Mouse (Mus musculus) forebrain, embryonic 15.5 days (tissue): ENCODE measurements around the gene Llgl1. TPM values are rescaled to one million over a fixed set of nuclear protein-coding genes. Genes with fewer than 3 reads are reported as not detected.

ENCODE experiments used
- ATAC-seq: fragments of 200-750 bp; cut with Nextera tagmentation; replicated peaks from 2 replicates; pipeline ENCODE4 v1.8.0; 2017; ENCODE audit warnings: mild to moderate bottlenecking, moderate TSS enrichment, moderate library complexity
- H3K27ac ChIP-seq: fragments of 300-500 bp; sonication (generic); replicated peaks from 2 replicates; pipeline ENCODE4 v1.5.1; 2015; ENCODE audit warnings: mild to moderate bottlenecking, inconsistent platforms
- H3K27me3 ChIP-seq: fragments of 300-500 bp; sonication (generic); 2 replicates; pipeline ENCODE4 v1.6.1; 2015; ENCODE audit warnings: inconsistent platforms
- H3K36me3 ChIP-seq: fragments of 300-500 bp; sonication (generic); 2 replicates; pipeline ENCODE4 v1.6.1; 2015; ENCODE audit warnings: mild to moderate bottlenecking, inconsistent platforms
- H3K4me1 ChIP-seq: fragments of 300-500 bp; sonication (generic); 2 replicates; pipeline ENCODE4 v1.6.1; 2015; ENCODE audit warnings: inconsistent platforms
- H3K4me2 ChIP-seq: fragments of 300-500 bp; sonication (generic); replicated peaks from 2 replicates; pipeline ENCODE4 v1.6.1; 2015; ENCODE audit warnings: mild to moderate bottlenecking, inconsistent platforms
- H3K4me3 ChIP-seq: fragments of 300-500 bp; sonication (generic); 2 replicates; pipeline ENCODE4 v1.5.1; 2015; ENCODE audit warnings: mild to moderate bottlenecking, inconsistent platforms
- H3K9ac ChIP-seq: fragments of 300-500 bp; sonication (generic); replicated peaks from 2 replicates; pipeline ENCODE4 v1.6.1; 2015; ENCODE audit warnings: mild to moderate bottlenecking, inconsistent platforms
- H3K9me3 ChIP-seq: fragments of 300-500 bp; sonication (generic); 2 replicates; pipeline ENCODE4 v1.6.1; 2016; ENCODE audit warnings: inconsistent platforms
- WGBS: fragments of 180-500 bp; shearing (Covaris S2); methylation state at CpG from one replicate; pipeline ENCODE4 v1.1.7; 2015; ENCODE audit warnings: mixed read lengths; 5-methylcytosine and 5-hydroxymethylcytosine counted together
- microRNA-seq: library from miRNA; unstranded; fragments of <30 nt; microRNA quantifications from one replicate; pipeline ENCODE4, GENCODE M21; 2016
- polyA plus RNA-seq: library from polyadenylated mRNA; unstranded; fragments of >200 nt; fragmentation: Nextera tagmentation; extraction: Ambion mirVana; gene quantifications from 2 replicates; pipeline ENCODE4 v1.2.1, GENCODE M21; 2015

Gene Llgl1
- polyA plus RNA-seq, 1 experiment from 2014 or later = 81.5 TPM

DNA sequence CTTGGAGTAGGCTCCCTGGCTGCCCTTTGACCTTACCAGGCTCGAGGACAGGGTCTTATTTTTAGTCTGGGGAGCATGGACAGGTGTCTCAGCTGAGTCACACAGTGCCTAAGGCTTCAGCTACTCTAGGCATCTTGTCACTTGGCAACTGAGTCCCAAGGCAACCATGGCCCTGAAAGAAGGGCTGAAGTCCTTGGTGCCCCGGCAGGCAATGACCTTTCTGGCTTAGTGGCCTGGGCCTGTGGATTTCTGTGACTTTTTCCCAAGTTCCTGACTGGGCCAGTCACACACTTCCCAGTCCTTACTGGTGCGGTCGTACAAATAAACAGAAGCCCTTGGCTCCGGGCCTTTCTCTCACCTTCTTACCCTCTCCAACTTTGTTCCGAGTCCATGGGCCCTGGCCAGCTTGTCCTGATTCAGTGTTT lies 29.7 kb downstream of the Llgl1 start:
- peak overlapping the region; percentile 70; the same call in 1 of the 2 replicates for H3K4me2 ChIP-seq
- no peaks in the 10 kb centered on the region for H3K9me3 ChIP-seq
- H3K4me3 ChIP-seq = peak overlapping the region; percentile 97; the same call in 1 of the 2 replicates
- ATAC-seq = no peak
- 75% methylated on average over 6 of the region's 6 CpGs for WGBS
- peaks cover 24% of the 10 kb centered on the region for H3K36me3 ChIP-seq
- 0 out of 2 replicates have a peak overlapping the region, but pooled peaks have one; percentile 94 for H3K27ac ChIP-seq
- peaks cover 32% of the 10 kb centered on the region for H3K4me1 ChIP-seq
- no peaks in the 10 kb centered on the region for H3K27me3 ChIP-seq
- H3K9ac ChIP-seq = no peak overlapping the region

DNA sequence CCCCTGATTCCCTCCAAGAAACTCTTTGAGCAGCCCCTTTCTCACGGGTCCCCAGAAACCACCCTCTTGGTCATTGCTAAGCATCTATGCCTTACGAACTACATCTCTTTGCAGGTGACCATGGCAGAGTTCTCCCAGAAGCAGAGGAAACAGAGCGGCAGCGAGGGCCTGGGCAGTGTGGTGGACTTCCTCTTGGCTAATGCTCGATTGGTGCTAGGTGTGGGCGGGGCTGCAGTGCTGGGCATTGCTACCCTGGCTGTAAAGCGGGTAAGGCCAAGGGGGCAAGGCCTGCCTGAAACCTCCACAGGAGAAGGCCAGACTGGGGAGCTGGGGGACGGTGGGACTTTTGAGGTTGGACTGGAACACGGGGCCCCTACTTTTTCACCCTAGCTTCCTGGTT lies 30.6 kb downstream of the Llgl1 start:
- H3K4me3 ChIP-seq = no peak overlapping the region
- H3K9ac ChIP-seq = no peak overlapping the region
- H3K27ac ChIP-seq = no peak overlapping the region
- WGBS = 88% methylated on average over 9 of the region's 9 CpGs
- H3K27me3 ChIP-seq = no peaks in the 10 kb centered on the region
- no peak overlapping the region for H3K4me2 ChIP-seq
- peaks cover 21% of the 10 kb centered on the region for H3K36me3 ChIP-seq
- no peaks in the 10 kb centered on the region for H3K9me3 ChIP-seq
- H3K4me1 ChIP-seq = peaks cover 32% of the 10 kb centered on the region
- no peak for ATAC-seq

DNA sequence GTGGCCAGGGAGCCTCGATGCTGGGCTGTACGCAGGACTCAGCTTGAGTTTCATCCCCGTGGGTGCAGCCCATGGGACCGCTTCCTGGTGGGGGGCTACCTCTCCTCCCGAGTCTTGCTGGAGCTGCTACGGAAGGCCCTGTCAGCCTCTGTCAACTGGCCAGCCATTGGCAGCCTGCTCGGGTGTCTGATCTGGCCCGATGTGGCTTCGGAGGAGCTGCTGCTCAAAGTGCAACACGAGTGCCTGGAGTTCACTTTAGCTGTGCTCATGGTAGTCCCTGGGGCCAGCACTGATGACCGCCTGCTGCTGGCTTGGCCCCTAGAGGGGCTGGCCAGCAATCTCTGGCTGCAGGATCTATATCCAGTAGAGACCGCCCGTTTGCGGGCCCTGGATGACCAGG lies 31.7 kb downstream of the Llgl1 start:
- Histone ChIP-seq H3K36me3 (peaks cover 21% of the 10 kb centered on the region), H3K9ac (no peak overlapping the region), H3K9me3 (no peaks in the 10 kb centered on the region), H3K4me1 (peaks cover 24% of the 10 kb centered on the region), H3K27me3 (no peaks in the 10 kb centered on the region), H3K27ac (no peak overlapping the region), H3K4me2 (no peak overlapping the region), H3K4me3 (no peak overlapping the region)
- no peak for ATAC-seq
- WGBS = 98% methylated on average over 14 of the region's 14 CpGs

DNA sequence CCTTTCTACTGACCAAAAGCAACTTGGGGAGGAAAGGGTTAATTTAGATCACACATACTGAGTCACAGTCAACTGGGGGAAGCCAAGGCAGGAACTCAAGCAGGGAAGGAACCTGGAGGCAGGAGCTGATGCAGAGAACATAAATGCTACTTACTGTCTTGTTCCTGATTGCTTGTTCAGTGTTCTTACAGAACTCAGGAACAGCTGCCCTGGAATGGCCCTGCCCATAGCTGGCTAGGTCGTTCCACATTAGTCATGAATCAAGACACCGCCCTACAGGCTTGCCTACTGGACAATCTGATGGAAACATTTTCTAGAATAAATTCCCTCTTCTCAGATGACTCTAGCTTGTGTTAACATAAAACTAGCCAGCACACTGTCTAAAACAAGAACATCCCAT lies 34.7 kb downstream of the Llgl1 start:
- Histone ChIP-seq H3K4me2 (no peak overlapping the region), H3K9ac (no peak overlapping the region), H3K4me1 (peaks cover 4% of the 10 kb centered on the region), H3K4me3 (no peak overlapping the region), H3K27ac (no peak overlapping the region), H3K9me3 (no peaks in the 10 kb centered on the region), H3K27me3 (no peaks in the 10 kb centered on the region), H3K36me3 (peaks cover 21% of the 10 kb centered on the region)
- ATAC-seq = no peak
- WGBS = 82% methylated on average over 2 of the region's 2 CpGs

DNA sequence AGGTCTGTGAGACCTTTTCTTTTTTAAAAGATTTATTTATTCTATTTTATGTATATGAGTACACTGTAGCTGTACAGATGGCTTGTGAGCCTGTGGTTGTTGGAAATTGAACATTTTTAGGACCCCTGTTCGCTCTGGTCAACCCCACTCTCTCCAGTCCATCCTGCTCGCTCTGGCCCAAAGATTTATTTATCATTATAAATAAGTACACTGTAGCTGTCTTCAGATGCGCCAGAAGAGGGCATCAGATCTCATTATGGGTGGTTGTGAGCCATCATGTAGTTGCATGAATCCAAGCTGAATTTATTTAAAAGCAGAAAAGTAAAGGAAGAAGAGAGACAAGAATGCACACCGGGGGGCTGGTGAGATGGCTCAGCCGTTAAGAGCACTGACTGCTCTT lies 35.7 kb downstream of the Llgl1 start:
- peaks cover 22% of the 10 kb centered on the region for H3K36me3 ChIP-seq
- 74% methylated on average over 5 of the region's 5 CpGs for WGBS

DNA sequence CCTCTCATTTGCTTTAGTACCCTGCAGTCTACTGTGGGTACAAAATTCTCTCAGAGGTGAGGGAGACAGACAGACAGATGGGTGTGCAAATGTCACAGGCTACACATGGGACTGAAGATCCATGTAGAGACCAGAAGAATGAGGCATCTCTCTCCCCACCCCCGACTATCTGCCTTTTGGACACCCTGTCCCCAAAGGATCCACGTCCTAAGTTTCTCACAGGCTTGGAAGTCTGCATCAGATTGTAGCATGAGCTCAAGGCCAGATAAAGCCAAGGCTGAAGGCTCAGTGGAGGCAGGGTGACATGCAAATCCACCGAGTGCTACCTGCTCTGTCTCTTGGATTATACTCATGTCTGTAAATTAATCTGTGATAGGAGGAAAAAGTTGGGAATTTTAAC lies 37.0 kb downstream of the Llgl1 start:
- peaks cover 26% of the 10 kb centered on the region for H3K36me3 ChIP-seq
- 81% methylated on average over 3 of the region's 3 CpGs for WGBS

More for the DNA sequence above, 35.7 kb downstream of the Llgl1 start:
- H3K4me1 ChIP-seq = no peaks in the 10 kb centered on the region
- no peaks in the 10 kb centered on the region for H3K9me3 ChIP-seq
- no peak for ATAC-seq
- H3K4me3 ChIP-seq = no peak overlapping the region
- H3K27me3 ChIP-seq = no peaks in the 10 kb centered on the region
- no peak overlapping the region for H3K27ac ChIP-seq
- no peak overlapping the region for H3K9ac ChIP-seq
- no peak overlapping the region for H3K4me2 ChIP-seq

DNA sequence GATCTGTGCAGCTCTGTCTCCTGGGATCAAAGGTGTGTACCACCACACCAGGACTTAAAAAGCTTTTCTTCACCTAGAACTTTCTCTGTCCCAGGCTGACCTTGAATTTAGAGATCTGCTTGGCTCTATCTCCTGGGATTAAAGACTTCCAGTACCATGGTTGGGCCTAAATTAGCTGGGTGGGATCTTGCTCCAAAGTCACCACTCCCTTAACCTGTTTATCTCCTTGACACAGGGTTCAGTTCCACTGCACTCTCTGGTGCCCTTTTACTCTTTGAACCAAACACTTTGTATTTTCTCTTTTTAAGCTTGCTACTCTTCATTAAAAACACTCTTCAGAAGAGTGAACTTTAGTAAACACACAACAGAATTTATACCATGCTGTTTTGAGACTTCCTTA lies 37.9 kb downstream of the Llgl1 start:
- Histone ChIP-seq H3K4me2 (no peak overlapping the region), H3K4me1 (no peaks in the 10 kb centered on the region), H3K4me3 (no peak overlapping the region), H3K9me3 (no peaks in the 10 kb centered on the region), H3K9ac (no peak overlapping the region), H3K36me3 (peaks cover 27% of the 10 kb centered on the region), H3K27ac (no peak overlapping the region), H3K27me3 (no peaks in the 10 kb centered on the region)
- ATAC-seq = no peak

More for the DNA sequence above, 37.0 kb downstream of the Llgl1 start:
- H3K9me3 ChIP-seq = no peaks in the 10 kb centered on the region
- no peaks in the 10 kb centered on the region for H3K27me3 ChIP-seq
- no peak for ATAC-seq
- no peak overlapping the region for H3K27ac ChIP-seq
- no peak overlapping the region for H3K4me3 ChIP-seq
- H3K9ac ChIP-seq = no peak overlapping the region
- H3K4me2 ChIP-seq = no peak overlapping the region
- no peaks in the 10 kb centered on the region for H3K4me1 ChIP-seq

DNA sequence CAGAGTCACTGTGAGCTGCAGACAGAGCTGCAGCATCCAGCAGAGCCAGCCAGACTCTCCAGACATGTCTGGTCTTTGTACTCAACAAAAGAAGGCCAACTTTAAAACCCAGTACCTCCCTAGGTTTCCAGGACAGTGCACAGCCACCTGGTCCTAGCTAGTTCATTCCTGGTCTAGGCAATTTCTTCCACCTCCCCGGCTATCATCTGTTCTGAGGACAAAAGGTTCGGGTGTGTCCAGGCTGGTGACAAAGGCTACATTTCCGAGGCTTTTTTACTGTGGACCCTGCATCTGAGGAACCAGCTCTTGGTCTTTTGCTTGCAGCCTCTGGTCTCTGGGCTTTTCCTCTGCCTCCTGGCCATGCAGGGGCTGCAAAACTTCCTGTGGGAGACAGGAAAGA lies 40.8 kb downstream of the Llgl1 start:
- H3K4me1 ChIP-seq = no peaks in the 10 kb centered on the region
- no peak overlapping the region for H3K27ac ChIP-seq
- WGBS = 76% methylated on average over 3 of the region's 3 CpGs
- H3K9me3 ChIP-seq = no peaks in the 10 kb centered on the region
- peaks cover 47% of the 10 kb centered on the region for H3K36me3 ChIP-seq
- H3K27me3 ChIP-seq = no peaks in the 10 kb centered on the region
- ATAC-seq = no peak
- no peak overlapping the region for H3K9ac ChIP-seq
- H3K4me3 ChIP-seq = no peak overlapping the region
- no peak overlapping the region for H3K4me2 ChIP-seq

DNA sequence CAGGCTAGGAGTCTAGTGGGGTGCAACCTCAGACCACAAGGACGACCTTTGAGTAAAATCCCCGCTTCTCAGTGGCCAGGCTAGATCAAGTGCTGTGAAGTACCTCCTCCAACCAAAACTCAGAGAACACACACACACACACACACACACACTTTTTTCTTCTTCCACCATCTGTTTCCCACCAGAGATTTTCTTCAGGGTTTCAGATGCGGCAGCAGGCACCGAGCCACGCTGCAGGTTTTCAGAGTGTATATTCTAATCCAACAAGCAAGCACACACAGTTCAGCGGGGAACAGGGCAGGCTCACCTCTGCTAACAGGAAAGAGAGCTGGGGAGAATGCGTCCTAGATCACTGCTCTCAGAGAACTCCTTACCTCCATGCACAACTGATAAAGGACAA lies 56.0 kb downstream of the Llgl1 start:
- Histone ChIP-seq H3K27me3 (no peaks in the 10 kb centered on the region), H3K9me3 (no peaks in the 10 kb centered on the region), H3K4me3 (no peak overlapping the region), H3K9ac (no peak overlapping the region), H3K36me3 (peaks cover 71% of the 10 kb centered on the region), H3K4me2 (no peak overlapping the region), H3K4me1 (no peaks in the 10 kb centered on the region), H3K27ac (no peak overlapping the region)
- ATAC-seq = no peak
- 96% methylated on average over 7 of the region's 7 CpGs for WGBS

DNA sequence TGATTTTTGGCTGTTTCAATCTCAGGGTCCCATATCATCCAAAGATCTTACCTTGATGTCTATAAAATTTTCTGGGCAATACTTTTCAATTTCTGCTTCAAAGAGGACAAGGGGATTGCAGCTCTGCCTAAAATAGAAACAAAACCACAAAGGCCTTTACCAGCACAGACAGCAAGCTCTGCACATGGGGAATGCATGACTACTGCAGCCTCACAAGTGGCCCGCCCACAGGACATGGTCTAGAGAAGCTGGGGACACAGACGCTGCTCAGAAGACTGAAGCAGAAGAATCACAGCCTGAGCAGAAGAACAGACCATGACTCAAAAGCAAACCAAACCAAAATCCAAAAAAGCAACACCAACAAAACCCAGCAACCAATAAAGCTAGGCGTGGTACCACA lies 62.2 kb downstream of the Llgl1 start:
- H3K36me3 ChIP-seq = peaks cover 43% of the 10 kb centered on the region
- H3K9ac ChIP-seq = no peak overlapping the region
- H3K4me1 ChIP-seq = no peaks in the 10 kb centered on the region
- no peaks in the 10 kb centered on the region for H3K27me3 ChIP-seq
- H3K4me2 ChIP-seq = no peak overlapping the region
- no peaks in the 10 kb centered on the region for H3K9me3 ChIP-seq
- H3K4me3 ChIP-seq = no peak overlapping the region
- WGBS = 88% methylated on average over 3 of the region's 3 CpGs
- no peak overlapping the region for H3K27ac ChIP-seq
- ATAC-seq = no peak

Small RNA genes within 50 kb of the gene (microRNA-seq; reads per million reads assigned to microRNA genes)
- not detected for gene Mir5100

Other genes with a start within 250 kb of the Llgl1 start
- 100 and 106 TPM in 2 replicates for gene Drg2, start 245.1 kb upstream of the Llgl1 start, polyA plus RNA-seq
- 0.05 TPM in 1 of 2 replicates, not detected in the other for gene Myo15, start 230.4 kb upstream of the Llgl1 start, polyA plus RNA-seq
- 27.5 and 27.9 TPM in 2 replicates for gene Alkbh5, start 163.3 kb upstream of the Llgl1 start, polyA plus RNA-seq
- 72.5 and 73.0 TPM in 2 replicates for gene Flii, start 27.5 kb downstream of the Llgl1 start, polyA plus RNA-seq
- 21.8 and 25.2 TPM in 2 replicates for gene Mief2, start 28.7 kb downstream of the Llgl1 start, polyA plus RNA-seq
- gene Top3a, start 77.6 kb downstream of the Llgl1 start, polyA plus RNA-seq = 10.0 and 11.5 TPM in 2 replicates
- 6.5 and 6.7 TPM in 2 replicates for gene Smcr8, start 77.8 kb downstream of the Llgl1 start, polyA plus RNA-seq
- gene Shmt1, start 112.0 kb downstream of the Llgl1 start, polyA plus RNA-seq = 19.2 and 19.8 TPM in 2 replicates
- gene Dhrs7b, start 130.9 kb downstream of the Llgl1 start, polyA plus RNA-seq = 31.0 and 32.3 TPM in 2 replicates
- gene Tmem11, start 179.5 kb downstream of the Llgl1 start, polyA plus RNA-seq = 54.6 and 60.8 TPM in 2 replicates
- 34.5 and 38.0 TPM in 2 replicates for gene Natd1, start 215.0 kb downstream of the Llgl1 start, polyA plus RNA-seq
- 31.6 and 32.0 TPM in 2 replicates for gene Map2k3, start 232.3 kb downstream of the Llgl1 start, polyA plus RNA-seq